Mouse (Mus musculus) left cerebral cortex, postnatal 36 days (tissue): Measurements from ENCODE around the gene Dcaf15. TPM values are rescaled to one million over a fixed set of nuclear protein-coding genes. Genes with fewer than 3 reads are reported as not detected.

ENCODE experiments used
- DNase-seq, 2 experiments: peaks; one replicate each; pipeline ENCODE4 v3.0.0; 2021 to 2022; ENCODE audit warnings: low spot score in 2 of 2, mixed read lengths in 1 of 2
- intact Hi-C: fragments of 180-260 bp; cut with DNase I; formaldehyde crosslinking; loops from one replicate; pipeline ENCODE4 v1.15.1; 2025
- total RNA-seq, 2 experiments: library from RNA; stranded (reverse); gene quantifications; 2 replicates each; pipeline ENCODE4 v1.2.3; 2021

Dcaf15 gene
- total RNA-seq, 2 experiments from 2014 or later, result 15.7 to 19.8 TPM

- peak in 1 of 2 experiments; percentile 44 for DNase-seq
- intact Hi-C loops, result no loop called here
Observed at GRCm38 (mm10) chr8:84104221-84104620, 347 bp downstream of the Dcaf15 start.

- intact Hi-C loops, result no loop called here
Observed at GRCm38 (mm10) chr8:84103601-84104000, 967 bp downstream of the Dcaf15 start.

GRCm38 (mm10) chr8:84101476-84102270, 2.9 kb downstream of the Dcaf15 start:
- DNase-seq, result no peak
- intact Hi-C loops, result no loop called here

More at GRCm38 (mm10) chr8:84103601-84104000, 967 bp downstream of the Dcaf15 start:
- DNase-seq, result no peak

GRCm38 (mm10) chr8:84098376-84098775, 6.2 kb downstream of the Dcaf15 start:
- intact Hi-C loops, result loop anchor here (5.0 kb wide), 1 partner anchor 34 kb away; no protein-coding TSS in a partner anchor
- DNase-seq, result no peak

GRCm38 (mm10) chr8:84096061-84096460, 8.5 kb downstream of the Dcaf15 start:
- DNase-seq, result peak in 1 of 2 experiments; percentile 3
- intact Hi-C loops, result loop anchor here (5.0 kb wide), 1 partner anchor 36 kb away; no protein-coding TSS in a partner anchor

GRCm38 (mm10) chr8:84090585-84090984, 14.0 kb downstream of the Dcaf15 start:
- intact Hi-C loops, result no loop called here
- no peak for DNase-seq

- intact Hi-C loops, result no loop called here
- DNase-seq, result no peak
Observed at GRCm38 (mm10) chr8:84089277-84089676, 15.3 kb downstream of the Dcaf15 start.

- no peak for DNase-seq
- intact Hi-C loops, result no loop called here
Observed at GRCm38 (mm10) chr8:84087821-84088220, 16.7 kb downstream of the Dcaf15 start.

- no peak for DNase-seq
- intact Hi-C loops, result no loop called here
Observed at GRCm38 (mm10) chr8:84087156-84087555, 17.4 kb downstream of the Dcaf15 start.

GRCm38 (mm10) chr8:84084341-84085115, 20.0 kb downstream of the Dcaf15 start:
- DNase-seq, result no peak
- intact Hi-C loops, result no loop called here

- no peak for DNase-seq
Observed at GRCm38 (mm10) chr8:84083829-84084241, 20.7 kb downstream of the Dcaf15 start.

GRCm38 (mm10) chr8:84079206-84079605, 25.4 kb downstream of the Dcaf15 start:
- intact Hi-C loops, result no loop called here

More at GRCm38 (mm10) chr8:84083829-84084241, 20.7 kb downstream of the Dcaf15 start:
- intact Hi-C loops, result no loop called here

GRCm38 (mm10) chr8:84076849-84077248, 27.7 kb downstream of the Dcaf15 start:
- intact Hi-C loops, result no loop called here

More at GRCm38 (mm10) chr8:84079206-84079605, 25.4 kb downstream of the Dcaf15 start:
- DNase-seq, result no peak

GRCm38 (mm10) chr8:84076412-84076811, 28.2 kb downstream of the Dcaf15 start:
- intact Hi-C loops, result no loop called here
- DNase-seq, result no peak

More at GRCm38 (mm10) chr8:84076849-84077248, 27.7 kb downstream of the Dcaf15 start:
- no peak for DNase-seq

GRCm38 (mm10) chr8:84073230-84073976, 31.2 kb downstream of the Dcaf15 start:
- intact Hi-C loops, result no loop called here
- DNase-seq, result no peak

- no peak for DNase-seq
- intact Hi-C loops, result no loop called here
Observed at GRCm38 (mm10) chr8:84072321-84072720, 32.2 kb downstream of the Dcaf15 start.

- intact Hi-C loops, result no loop called here
- no peak for DNase-seq
Observed at GRCm38 (mm10) chr8:84071921-84072320, 32.6 kb downstream of the Dcaf15 start.

- intact Hi-C loops, result no loop called here
- peak; percentile 60 to 72 for DNase-seq
Observed at GRCm38 (mm10) chr8:84070667-84071066, 33.9 kb downstream of the Dcaf15 start.

GRCm38 (mm10) chr8:84070241-84070640, 34.3 kb downstream of the Dcaf15 start:
- intact Hi-C loops, result no loop called here
- no peak for DNase-seq

GRCm38 (mm10) chr8:84069750-84070149, 34.8 kb downstream of the Dcaf15 start:
- intact Hi-C loops, result loop anchor here (5.0 kb wide), 1 partner anchor 57 kb away; the partner anchor contains the start of gene 2210011C24Rik

More at GRCm38 (mm10) chr8:84069750-84070149, 34.8 kb downstream of the Dcaf15 start:
- DNase-seq, result no peak
